Mouse (Mus musculus) liver, embryonic 15.5 days (tissue): ENCODE results near the gene Fbxw7. TPM values are rescaled to one million over a fixed set of nuclear protein-coding genes. Genes with fewer than 3 reads are reported as not detected.

ENCODE experiments used
- ATAC-seq: fragments of 200-750 bp; cut with Nextera tagmentation; 2 replicates; pipeline ENCODE4 v1.8.0; 2017; ENCODE audit warnings: moderate number of reproducible peaks, mild to moderate bottlenecking, moderate library complexity; ENCODE audit not compliant: insufficient read depth
- H3K27ac ChIP-seq: fragments of 300-500 bp; sonication (generic); replicated peaks from 2 replicates; pipeline ENCODE4 v1.5.1; 2015; ENCODE audit warnings: mild to moderate bottlenecking, inconsistent platforms
- H3K27me3 ChIP-seq: fragments of 300-500 bp; sonication (generic); 2 replicates; pipeline ENCODE4 v1.6.1; 2015; ENCODE audit warnings: mild to moderate bottlenecking, inconsistent platforms
- H3K36me3 ChIP-seq: fragments of 300-500 bp; sonication (generic); replicated peaks from 2 replicates; pipeline ENCODE4 v1.6.1; 2015; ENCODE audit warnings: moderate library complexity, mild to moderate bottlenecking, inconsistent platforms
- H3K4me1 ChIP-seq: fragments of 300-500 bp; sonication (generic); replicated peaks from 2 replicates; pipeline ENCODE4 v1.6.1; 2015; ENCODE audit warnings: inconsistent platforms
- H3K4me2 ChIP-seq: fragments of 300-500 bp; sonication (generic); 2 replicates; pipeline ENCODE4 v1.6.1; 2015; ENCODE audit warnings: moderate library complexity, mild to moderate bottlenecking, inconsistent platforms
- H3K4me3 ChIP-seq: fragments of 300-500 bp; sonication (generic); replicated peaks from 2 replicates; pipeline ENCODE4 v1.5.1; 2015; ENCODE audit warnings: mild to moderate bottlenecking, inconsistent platforms
- H3K9ac ChIP-seq: fragments of 300-500 bp; sonication (generic); 2 replicates; pipeline ENCODE4 v1.6.1; 2015; ENCODE audit warnings: moderate library complexity, mild to moderate bottlenecking, inconsistent platforms
- H3K9me3 ChIP-seq: fragments of 300-500 bp; sonication (generic); replicated peaks from 2 replicates; pipeline ENCODE4 v1.6.1; 2016; ENCODE audit warnings: inconsistent platforms
- WGBS: fragments of 180-500 bp; shearing (Covaris S2); methylation state at CpG from one replicate; pipeline ENCODE4 v1.1.7; 2015; ENCODE audit warnings: mixed read lengths; ENCODE audit not compliant: insufficient replicate concordance; 5-methylcytosine and 5-hydroxymethylcytosine counted together
- polyA plus RNA-seq: library from polyadenylated mRNA; unstranded; fragments of >200 nt; fragmentation: Nextera tagmentation; extraction: Ambion mirVana; gene quantifications from 2 replicates; pipeline ENCODE4 v1.2.1, GENCODE M21; 2015

Fbxw7 gene
- polyA plus RNA-seq, 1 experiment from 2014 or later = 3.0 TPM

DNA sequence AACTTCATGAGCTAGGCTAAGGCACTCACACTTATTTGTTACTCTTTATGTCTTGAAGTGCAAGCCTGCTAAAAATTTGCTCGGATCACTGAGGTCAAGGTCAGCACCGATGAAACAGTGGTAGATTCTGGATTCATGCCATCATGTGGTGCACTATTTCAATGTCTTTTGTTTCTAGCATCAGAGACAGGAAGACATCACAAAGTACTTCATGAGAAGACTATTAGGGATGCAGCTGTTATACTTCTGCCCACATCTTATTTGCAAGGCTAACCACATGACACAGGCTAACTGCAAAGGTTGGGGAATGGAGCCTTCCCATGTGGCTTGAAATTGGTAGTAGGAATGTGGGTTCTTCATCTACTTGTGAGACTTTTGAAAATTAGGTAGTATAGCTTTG lies 8.9 kb upstream of the Fbxw7 start:
- Histone ChIP-seq H3K36me3 (no peaks in the 10 kb centered on the region), H3K9me3 (no peaks in the 10 kb centered on the region), H3K9ac (no peak overlapping the region), H3K27me3 (peaks cover 8% of the 10 kb centered on the region; the same call in 1 of the 2 replicates), H3K4me1 (peaks cover 14% of the 10 kb centered on the region), H3K27ac (no peak overlapping the region), H3K4me2 (no peak overlapping the region), H3K4me3 (no peak overlapping the region)
- ATAC-seq = no peak
- 72% methylated on average over 2 of the region's 2 CpGs for WGBS

GRCm38 (mm10) chr3:84807826-84808225 lies 7.2 kb upstream of the Fbxw7 start:
- Histone ChIP-seq H3K27ac (no peak overlapping the region), H3K4me2 (no peak overlapping the region), H3K9me3 (no peaks in the 10 kb centered on the region), H3K4me3 (no peak overlapping the region), H3K4me1 (peaks cover 22% of the 10 kb centered on the region), H3K36me3 (no peaks in the 10 kb centered on the region), H3K9ac (no peak overlapping the region), H3K27me3 (peaks cover 8% of the 10 kb centered on the region; the same call in 1 of the 2 replicates)
- WGBS = 42% methylated on average over 3 of the region's 3 CpGs
- ATAC-seq = no peak

DNA sequence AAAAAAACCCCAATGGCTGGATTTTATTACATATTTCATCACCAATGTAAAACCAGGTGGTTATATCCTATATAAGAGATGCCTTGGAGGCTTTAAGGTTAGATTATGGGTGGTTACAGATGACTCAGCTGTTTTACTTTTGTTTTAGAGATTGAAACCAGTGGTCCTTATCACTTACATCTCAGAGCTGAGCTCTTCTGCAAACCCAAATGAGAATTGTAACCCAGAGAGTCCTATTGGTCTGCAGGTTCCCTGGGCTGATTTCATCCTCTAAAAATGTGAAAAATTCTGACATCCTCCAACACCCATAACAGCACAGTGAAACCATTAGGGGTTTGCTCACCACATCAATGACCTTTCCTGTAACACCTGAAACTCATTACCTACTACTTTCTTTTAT lies 6.2 kb upstream of the Fbxw7 start:
- Histone ChIP-seq H3K9me3 (no peaks in the 10 kb centered on the region), H3K4me3 (no peak overlapping the region), H3K9ac (no peak overlapping the region), H3K4me1 (peaks cover 28% of the 10 kb centered on the region), H3K27ac (no peak overlapping the region), H3K36me3 (no peaks in the 10 kb centered on the region), H3K4me2 (no peak overlapping the region), H3K27me3 (peaks cover 8% of the 10 kb centered on the region; the same call in 1 of the 2 replicates)
- no peak for ATAC-seq

DNA sequence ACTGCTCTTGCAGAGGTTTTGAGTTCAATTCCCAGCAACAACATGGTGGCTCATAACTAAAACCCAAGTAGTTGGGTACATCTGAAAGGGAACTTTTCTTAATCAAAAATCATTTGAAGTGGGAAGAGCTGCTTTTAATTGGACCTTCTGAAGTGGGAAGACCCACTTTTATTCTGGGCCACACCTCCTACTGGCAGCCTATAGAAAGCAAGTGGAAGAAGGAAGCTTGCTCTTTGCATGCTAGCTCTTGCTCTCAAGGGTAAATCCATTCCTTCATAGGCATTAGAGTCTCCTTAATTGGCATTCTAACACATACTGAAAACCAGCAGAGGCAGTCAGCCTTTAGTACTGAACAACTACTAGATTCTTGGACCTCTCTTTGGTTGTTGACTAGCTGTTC lies 4.3 kb upstream of the Fbxw7 start:
- no peak overlapping the region for H3K9ac ChIP-seq
- no peaks in the 10 kb centered on the region for H3K36me3 ChIP-seq
- H3K4me1 ChIP-seq = peaks cover 28% of the 10 kb centered on the region
- no peak overlapping the region for H3K27ac ChIP-seq
- no peak overlapping the region for H3K4me2 ChIP-seq
- H3K9me3 ChIP-seq = no peaks in the 10 kb centered on the region
- no peak overlapping the region for H3K4me3 ChIP-seq
- H3K27me3 ChIP-seq = 0 out of 2 replicates have a peak, but pooled peaks cover 5% of the 10 kb centered on the region
- ATAC-seq = no peak

GRCm38 (mm10) chr3:84813436-84814156 lies 1.5 kb upstream of the Fbxw7 start:
- ATAC-seq = peak; percentile 50
- no peaks in the 10 kb centered on the region for H3K27me3 ChIP-seq
- under 1% methylated on average over 29 of the region's 29 CpGs for WGBS
- peaks cover 46% of the 10 kb centered on the region for H3K4me1 ChIP-seq
- no peaks in the 10 kb centered on the region for H3K9me3 ChIP-seq
- no peaks in the 10 kb centered on the region for H3K36me3 ChIP-seq
- H3K9ac ChIP-seq = peak overlapping the region; percentile 90
- H3K4me2 ChIP-seq = peak overlapping the region; percentile 98
- H3K4me3 ChIP-seq = peak overlapping the region; percentile 100
- H3K27ac ChIP-seq = peak overlapping the region; percentile 97

DNA sequence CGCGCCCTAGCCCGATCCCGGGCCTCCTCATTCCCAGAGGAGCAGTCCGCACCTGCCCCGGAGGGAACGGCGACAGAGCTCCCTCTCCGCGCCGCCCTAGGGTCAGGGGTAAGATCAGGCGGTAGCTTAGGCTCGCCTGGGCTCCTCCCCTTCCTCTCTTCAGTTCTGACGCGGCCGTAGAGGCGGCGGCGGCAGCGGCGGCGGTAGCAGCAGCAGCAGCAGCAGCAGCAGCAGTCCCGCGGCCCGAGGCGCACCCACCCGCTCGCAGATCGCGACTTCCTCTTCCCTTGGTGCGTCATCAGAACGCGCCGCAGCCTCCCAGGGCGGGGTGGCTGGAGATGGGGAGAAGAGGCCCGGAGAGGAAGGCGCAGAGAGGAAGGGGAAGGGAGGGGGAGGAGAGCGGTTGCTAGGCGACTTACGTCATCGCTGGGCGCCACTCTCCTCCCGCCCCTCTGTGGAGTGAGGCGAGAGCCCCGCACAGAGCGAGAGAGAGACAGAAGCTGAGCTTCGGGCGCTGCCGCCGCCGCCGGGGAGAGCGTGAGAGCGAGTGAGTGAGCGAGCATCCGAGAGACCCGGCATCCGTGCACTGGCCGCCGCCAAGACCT lies 809 bp upstream of the Fbxw7 start:
- Histone ChIP-seq H3K4me1 (peaks cover 43% of the 10 kb centered on the region), H3K27ac (peak overlapping the region; percentile 97), H3K4me3 (peak overlapping the region; percentile 100), H3K4me2 (peak overlapping the region; percentile 98), H3K36me3 (no peaks in the 10 kb centered on the region), H3K9ac (peak overlapping the region; percentile 96), H3K9me3 (no peaks in the 10 kb centered on the region), H3K27me3 (no peaks in the 10 kb centered on the region)
- under 1% methylated on average over 59 of the region's 60 CpGs for WGBS
- peak; percentile 94 for ATAC-seq

DNA sequence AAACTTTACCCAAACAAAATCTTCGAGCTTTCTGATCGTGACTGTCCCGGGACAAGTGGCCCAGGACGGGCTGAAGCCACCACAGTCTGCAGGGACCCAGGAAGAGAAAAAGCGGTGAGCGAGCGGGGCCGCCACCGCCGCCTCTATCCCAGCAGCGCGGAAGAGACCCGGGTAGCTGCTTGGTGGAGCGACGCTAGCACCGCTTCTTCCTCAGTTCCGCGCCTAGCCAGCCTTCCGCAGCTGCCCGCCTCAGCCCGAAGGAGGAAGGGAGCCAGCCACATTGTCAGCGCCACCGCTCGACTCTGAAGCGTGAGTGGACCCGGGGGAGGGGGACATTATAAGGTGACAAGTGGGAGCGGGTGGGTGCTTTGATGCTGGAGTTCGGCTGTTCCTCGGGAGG lies 393 bp downstream of the Fbxw7 start:
- no peaks in the 10 kb centered on the region for H3K27me3 ChIP-seq
- 1% methylated on average over 29 of the region's 29 CpGs for WGBS
- no peaks in the 10 kb centered on the region for H3K9me3 ChIP-seq
- H3K9ac ChIP-seq = peak overlapping the region; percentile 96
- peaks cover 43% of the 10 kb centered on the region for H3K4me1 ChIP-seq
- no peak for ATAC-seq
- H3K4me3 ChIP-seq = peak overlapping the region; percentile 100
- peak overlapping the region; percentile 97 for H3K27ac ChIP-seq
- no peaks in the 10 kb centered on the region for H3K36me3 ChIP-seq
- peak overlapping the region; percentile 98 for H3K4me2 ChIP-seq

- H3K27me3 ChIP-seq = no peaks in the 10 kb centered on the region
- WGBS = 30% methylated on average over 1 of the region's 1 CpGs
- no peak overlapping the region for H3K4me3 ChIP-seq
- H3K4me1 ChIP-seq = peaks cover 43% of the 10 kb centered on the region
- peak overlapping the region; percentile 11; the same call in 1 of the 2 replicates for H3K4me2 ChIP-seq
- no peak overlapping the region for H3K9ac ChIP-seq
- no peaks in the 10 kb centered on the region for H3K9me3 ChIP-seq
- no peak overlapping the region for H3K27ac ChIP-seq
- ATAC-seq = no peak
- peaks cover 3% of the 10 kb centered on the region; the same call in 1 of the 2 replicates for H3K36me3 ChIP-seq
Observed at GRCm38 (mm10) chr3:84816951-84817350, 1.9 kb downstream of the Fbxw7 start.

GRCm38 (mm10) chr3:84820654-84821201 lies 5.7 kb downstream of the Fbxw7 start:
- no peak overlapping the region for H3K4me2 ChIP-seq
- H3K4me1 ChIP-seq = peaks cover 21% of the 10 kb centered on the region
- H3K36me3 ChIP-seq = peaks cover 8% of the 10 kb centered on the region
- H3K9me3 ChIP-seq = no peaks in the 10 kb centered on the region
- H3K4me3 ChIP-seq = no peak overlapping the region
- no peaks in the 10 kb centered on the region for H3K27me3 ChIP-seq
- H3K27ac ChIP-seq = no peak overlapping the region
- no peak overlapping the region for H3K9ac ChIP-seq
- ATAC-seq = no peak
- 82% methylated on average over 2 of the region's 2 CpGs for WGBS

DNA sequence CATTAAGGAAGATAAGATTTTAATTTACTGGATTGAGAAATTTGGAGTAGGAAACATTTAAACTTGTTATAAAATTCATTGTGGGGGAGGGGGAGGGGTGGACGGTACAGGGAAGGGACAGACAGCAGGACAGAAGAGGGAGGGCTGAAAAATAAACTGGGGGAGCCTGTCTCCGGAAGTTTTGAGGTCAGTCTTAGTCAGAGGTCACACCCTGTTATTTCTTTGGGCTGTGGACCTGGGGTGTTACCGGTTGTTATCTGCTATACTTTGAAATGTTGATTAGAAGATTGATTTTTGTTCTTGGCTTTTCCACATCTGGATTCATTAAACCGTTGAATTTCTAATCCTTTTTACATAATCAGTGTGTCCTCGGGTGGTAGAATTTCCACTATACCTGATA lies 10.9 kb downstream of the Fbxw7 start:
- Histone ChIP-seq H3K9me3 (no peaks in the 10 kb centered on the region), H3K9ac (no peak overlapping the region), H3K27ac (no peak overlapping the region), H3K4me1 (peaks cover 11% of the 10 kb centered on the region), H3K4me2 (no peak overlapping the region), H3K36me3 (peaks cover 5% of the 10 kb centered on the region), H3K27me3 (no peaks in the 10 kb centered on the region), H3K4me3 (no peak overlapping the region)
- WGBS = 28% methylated on average over 5 of the region's 5 CpGs
- ATAC-seq = no peak

DNA sequence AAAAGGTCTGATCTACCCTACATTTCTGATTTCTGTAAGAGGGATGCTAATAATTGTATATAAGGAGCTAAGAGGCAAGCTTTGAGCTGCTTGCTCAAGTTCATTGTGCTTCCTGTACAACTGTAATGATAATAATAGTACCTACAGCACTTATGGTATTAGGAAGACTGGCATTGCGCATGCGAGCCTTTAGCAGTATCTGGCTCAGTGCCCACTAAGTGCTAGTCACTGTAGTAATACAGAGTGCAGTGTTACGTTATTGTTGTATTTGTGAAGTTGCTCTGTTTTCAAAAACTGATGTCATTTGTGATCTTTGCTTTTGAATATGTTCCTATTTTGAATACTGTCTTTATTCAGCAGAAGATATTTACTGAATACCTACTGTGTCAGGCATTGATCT lies 11.3 kb downstream of the Fbxw7 start:
- Histone ChIP-seq H3K36me3 (peaks cover 5% of the 10 kb centered on the region; the same call in 1 of the 2 replicates), H3K4me2 (no peak overlapping the region), H3K9ac (no peak overlapping the region), H3K27ac (no peak overlapping the region; the same call in 1 of the 2 replicates), H3K9me3 (no peaks in the 10 kb centered on the region), H3K4me1 (peaks cover 11% of the 10 kb centered on the region), H3K27me3 (no peaks in the 10 kb centered on the region), H3K4me3 (no peak overlapping the region)
- ATAC-seq = no peak
- WGBS = 70% methylated on average over 3 of the region's 3 CpGs
